Mouse (Mus musculus): Measurements from ENCODE around the gene Zpbp. TPM values are rescaled to one million over a fixed set of nuclear protein-coding genes. Genes with fewer than 3 reads are reported as not detected.

Gene Zpbp
- polyA plus RNA-seq, 1 experiment from 2014 or later, result 1.7 TPM

GRCm38 (mm10) chr11:11455037-11455436, 7.2 kb downstream of the Zpbp start:
- no peaks in the 10 kb centered on the region for H3K27me3 ChIP-seq (ENCODE audit: control insufficient read depth, insufficient read depth, low read depth, low read length)
- WGBS, result 41% methylated on average over 2 of the region's 2 CpGs
- no peaks in the 10 kb centered on the region for H3K36me3 ChIP-seq (ENCODE audit: control insufficient read depth, insufficient read depth, low read length)
- no peak overlapping the region for H3K27ac ChIP-seq (ENCODE audit: low read length)
- ATAC-seq, result no peak
- H3K9ac ChIP-seq (ENCODE audit: low read depth, low read length), result no peak overlapping the region
- no peaks in the 10 kb centered on the region for H3K4me1 ChIP-seq (ENCODE audit: control insufficient read depth, insufficient read depth, low read length)
- H3K9me3 ChIP-seq (replicated peaks; ENCODE audit: control insufficient read depth, low read length, poor library complexity, severe bottlenecking), result no peaks in the 10 kb centered on the region
- no peak overlapping the region for H3K4me2 ChIP-seq (ENCODE audit: low read length)
- no peak overlapping the region for H3K4me3 ChIP-seq (ENCODE audit: low read depth, low read length)

- H3K9ac ChIP-seq (ENCODE audit: low read depth, low read length), result no peak overlapping the region
- 85% methylated on average over 2 of the region's 2 CpGs for WGBS
- H3K27me3 ChIP-seq (ENCODE audit: control insufficient read depth, insufficient read depth, low read depth, low read length), result no peaks in the 10 kb centered on the region
- H3K4me2 ChIP-seq (ENCODE audit: low read length), result no peak overlapping the region
- H3K36me3 ChIP-seq (ENCODE audit: control insufficient read depth, insufficient read depth, low read length), result no peaks in the 10 kb centered on the region
- H3K27ac ChIP-seq (ENCODE audit: low read length), result no peak overlapping the region
- H3K9me3 ChIP-seq (replicated peaks; ENCODE audit: control insufficient read depth, low read length, poor library complexity, severe bottlenecking), result no peaks in the 10 kb centered on the region
- no peaks in the 10 kb centered on the region for H3K4me1 ChIP-seq (ENCODE audit: control insufficient read depth, insufficient read depth, low read length)
- H3K4me3 ChIP-seq (ENCODE audit: low read depth, low read length), result no peak overlapping the region
- no peak for ATAC-seq
Observed at GRCm38 (mm10) chr11:11417356-11417755, 44.9 kb downstream of the Zpbp start.

GRCm38 (mm10) chr11:11414188-11414587, 48.0 kb downstream of the Zpbp start:
- 90% methylated on average over 5 of the region's 5 CpGs for WGBS
- no peak overlapping the region for H3K4me2 ChIP-seq (ENCODE audit: low read length)
- ATAC-seq, result no peak
- H3K36me3 ChIP-seq (ENCODE audit: control insufficient read depth, insufficient read depth, low read length), result no peaks in the 10 kb centered on the region
- H3K4me3 ChIP-seq (ENCODE audit: low read depth, low read length), result no peak overlapping the region
- H3K9ac ChIP-seq (ENCODE audit: low read depth, low read length), result no peak overlapping the region
- H3K27me3 ChIP-seq (ENCODE audit: control insufficient read depth, insufficient read depth, low read depth, low read length), result no peaks in the 10 kb centered on the region
- H3K4me1 ChIP-seq (ENCODE audit: control insufficient read depth, insufficient read depth, low read length), result no peaks in the 10 kb centered on the region
- H3K27ac ChIP-seq (ENCODE audit: low read length), result no peak overlapping the region
- no peaks in the 10 kb centered on the region for H3K9me3 ChIP-seq (replicated peaks; ENCODE audit: control insufficient read depth, low read length, poor library complexity, severe bottlenecking)

- Histone ChIP-seq H3K9ac (ENCODE audit: low read depth, low read length) (no peak overlapping the region), H3K4me3 (ENCODE audit: low read depth, low read length) (no peak overlapping the region), H3K27me3 (ENCODE audit: control insufficient read depth, insufficient read depth, low read depth, low read length) (no peaks in the 10 kb centered on the region), H3K27ac (ENCODE audit: low read length) (no peak overlapping the region), H3K9me3 (replicated peaks; ENCODE audit: control insufficient read depth, low read length, poor library complexity, severe bottlenecking) (no peaks in the 10 kb centered on the region), H3K4me2 (ENCODE audit: low read length) (no peak overlapping the region), H3K4me1 (ENCODE audit: control insufficient read depth, insufficient read depth, low read length) (no peaks in the 10 kb centered on the region), H3K36me3 (ENCODE audit: control insufficient read depth, insufficient read depth, low read length) (no peaks in the 10 kb centered on the region)
- ATAC-seq, result no peak
- WGBS, result 86% methylated on average over 5 of the region's 5 CpGs
Observed at GRCm38 (mm10) chr11:11394686-11395085, 67.5 kb downstream of the Zpbp start.

- Histone ChIP-seq H3K4me3 (ENCODE audit: low read depth, low read length) (no peak overlapping the region), H3K9ac (ENCODE audit: low read depth, low read length) (no peak overlapping the region), H3K4me1 (ENCODE audit: control insufficient read depth, insufficient read depth, low read length) (no peaks in the 10 kb centered on the region), H3K9me3 (replicated peaks; ENCODE audit: control insufficient read depth, low read length, poor library complexity, severe bottlenecking) (no peaks in the 10 kb centered on the region), H3K36me3 (ENCODE audit: control insufficient read depth, insufficient read depth, low read length) (no peaks in the 10 kb centered on the region), H3K4me2 (ENCODE audit: low read length) (no peak overlapping the region), H3K27ac (ENCODE audit: low read length) (no peak overlapping the region), H3K27me3 (ENCODE audit: control insufficient read depth, insufficient read depth, low read depth, low read length) (no peaks in the 10 kb centered on the region)
- ATAC-seq, result no peak
- WGBS, result 94% methylated on average over 10 of the region's 10 CpGs
Observed at GRCm38 (mm10) chr11:11393164-11393563, 69.0 kb downstream of the Zpbp start.

- Histone ChIP-seq H3K9ac (ENCODE audit: low read depth, low read length) (no peak overlapping the region), H3K27ac (ENCODE audit: low read length) (no peak overlapping the region), H3K27me3 (ENCODE audit: control insufficient read depth, insufficient read depth, low read depth, low read length) (no peaks in the 10 kb centered on the region), H3K4me1 (ENCODE audit: control insufficient read depth, insufficient read depth, low read length) (no peaks in the 10 kb centered on the region), H3K4me3 (ENCODE audit: low read depth, low read length) (no peak overlapping the region), H3K36me3 (ENCODE audit: control insufficient read depth, insufficient read depth, low read length) (no peaks in the 10 kb centered on the region), H3K9me3 (replicated peaks; ENCODE audit: control insufficient read depth, low read length, poor library complexity, severe bottlenecking) (no peaks in the 10 kb centered on the region), H3K4me2 (ENCODE audit: low read length) (no peak overlapping the region)
- no peak for ATAC-seq
- 89% methylated on average over 5 of the region's 5 CpGs for WGBS
Observed at GRCm38 (mm10) chr11:11371305-11371704, 90.9 kb downstream of the Zpbp start.

GRCm38 (mm10) chr11:11283512-11283911, 178.7 kb downstream of the Zpbp start:
- whole genome bisulfite sequencing, result 88% methylated on average over 3 of the region's 3 CpGs
- Histone ChIP-seq H3K4me1 (ENCODE audit: control insufficient read depth, insufficient read depth, low read length) (no peaks in the 10 kb centered on the region), H3K4me3 (ENCODE audit: low read depth, low read length) (no peak overlapping the region), H3K27ac (ENCODE audit: low read length) (no peak overlapping the region), H3K36me3 (ENCODE audit: control insufficient read depth, insufficient read depth, low read length) (no peaks in the 10 kb centered on the region), H3K9me3 (replicated peaks; ENCODE audit: control insufficient read depth, low read length, poor library complexity, severe bottlenecking) (no peaks in the 10 kb centered on the region), H3K27me3 (ENCODE audit: control insufficient read depth, insufficient read depth, low read depth, low read length) (no peaks in the 10 kb centered on the region), H3K9ac (ENCODE audit: low read depth, low read length) (no peak overlapping the region), H3K4me2 (ENCODE audit: low read length) (no peak overlapping the region)
- no peak for ATAC-seq

GRCm38 (mm10) chr11:11280128-11280527, 182.1 kb downstream of the Zpbp start:
- H3K9ac ChIP-seq (ENCODE audit: low read depth, low read length), result no peak overlapping the region
- no peak overlapping the region for H3K4me3 ChIP-seq (ENCODE audit: low read depth, low read length)
- H3K4me1 ChIP-seq (ENCODE audit: control insufficient read depth, insufficient read depth, low read length), result no peaks in the 10 kb centered on the region
- no peaks in the 10 kb centered on the region for H3K27me3 ChIP-seq (ENCODE audit: control insufficient read depth, insufficient read depth, low read depth, low read length)
- no peak for ATAC-seq
- H3K4me2 ChIP-seq (ENCODE audit: low read length), result no peak overlapping the region
- H3K36me3 ChIP-seq (ENCODE audit: control insufficient read depth, insufficient read depth, low read length), result no peaks in the 10 kb centered on the region
- H3K27ac ChIP-seq (ENCODE audit: low read length), result no peak overlapping the region
- H3K9me3 ChIP-seq (replicated peaks; ENCODE audit: control insufficient read depth, low read length, poor library complexity, severe bottlenecking), result no peaks in the 10 kb centered on the region

GRCm38 (mm10) chr11:11257348-11257747, 204.9 kb downstream of the Zpbp start:
- Histone ChIP-seq H3K36me3 (ENCODE audit: control insufficient read depth, insufficient read depth, low read length) (no peaks in the 10 kb centered on the region), H3K4me1 (ENCODE audit: control insufficient read depth, insufficient read depth, low read length) (no peaks in the 10 kb centered on the region), H3K27me3 (ENCODE audit: control insufficient read depth, insufficient read depth, low read depth, low read length) (no peaks in the 10 kb centered on the region), H3K4me2 (ENCODE audit: low read length) (no peak overlapping the region), H3K27ac (ENCODE audit: low read length) (no peak overlapping the region), H3K9ac (ENCODE audit: low read depth, low read length) (no peak overlapping the region), H3K4me3 (ENCODE audit: low read depth, low read length) (no peak overlapping the region), H3K9me3 (replicated peaks; ENCODE audit: control insufficient read depth, low read length, poor library complexity, severe bottlenecking) (no peaks in the 10 kb centered on the region)
- WGBS, result 97% methylated on average over 1 of the region's 1 CpGs
- ATAC-seq, result no peak

Measured in midbrain, embryonic 16.5 days (tissue).